Mouse (Mus musculus) embryonic fibroblast, embryonic 13.5 days (primary cell): ENCODE data around the gene Crabp2. TPM values are rescaled to one million over a fixed set of nuclear protein-coding genes. Genes with fewer than 3 reads are reported as not detected.

Experiments
- H3K27ac ChIP-seq: 2 replicates; pipeline ENCODE4 v1.5.1; 2012; ENCODE audit warnings: low read length, control low read depth, inconsistent platforms; ENCODE audit not compliant: insufficient read depth
- H3K4me1 ChIP-seq: 2 replicates; pipeline ENCODE4 v1.6.1; 2011; ENCODE audit warnings: low read length; ENCODE audit not compliant: control insufficient read depth, insufficient read depth
- H3K4me3 ChIP-seq: 2 replicates; pipeline ENCODE4 v1.5.1; 2011; ENCODE audit warnings: mild to moderate bottlenecking, control low read depth, low read length; ENCODE audit not compliant: insufficient read depth
- CTCF ChIP-seq: IDR thresholded peaks from 2 replicates; pipeline ENCODE4 v1.5.1; 2011; ENCODE audit warnings: mild to moderate bottlenecking, control low read depth, low read length, moderate library complexity, borderline replicate concordance; ENCODE audit not compliant: insufficient read depth
- POLR2A ChIP-seq: IDR thresholded peaks from 2 replicates; pipeline ENCODE4 v1.6.1; 2011; ENCODE audit warnings: low read depth, mild to moderate bottlenecking, control low read depth, low read length, moderate library complexity
- polyA plus RNA-seq: library from polyadenylated mRNA; stranded (reverse); fragments of >200 nt; gene quantifications from 2 replicates; pipeline ENCODE4 v1.2.4, GENCODE M21; 2011; ENCODE audit warnings: low read depth; ENCODE audit not compliant: missing spikeins, insufficient read length

Crabp2 gene
- polyA plus RNA-seq, 1 experiment = 99.8 TPM

DNA sequence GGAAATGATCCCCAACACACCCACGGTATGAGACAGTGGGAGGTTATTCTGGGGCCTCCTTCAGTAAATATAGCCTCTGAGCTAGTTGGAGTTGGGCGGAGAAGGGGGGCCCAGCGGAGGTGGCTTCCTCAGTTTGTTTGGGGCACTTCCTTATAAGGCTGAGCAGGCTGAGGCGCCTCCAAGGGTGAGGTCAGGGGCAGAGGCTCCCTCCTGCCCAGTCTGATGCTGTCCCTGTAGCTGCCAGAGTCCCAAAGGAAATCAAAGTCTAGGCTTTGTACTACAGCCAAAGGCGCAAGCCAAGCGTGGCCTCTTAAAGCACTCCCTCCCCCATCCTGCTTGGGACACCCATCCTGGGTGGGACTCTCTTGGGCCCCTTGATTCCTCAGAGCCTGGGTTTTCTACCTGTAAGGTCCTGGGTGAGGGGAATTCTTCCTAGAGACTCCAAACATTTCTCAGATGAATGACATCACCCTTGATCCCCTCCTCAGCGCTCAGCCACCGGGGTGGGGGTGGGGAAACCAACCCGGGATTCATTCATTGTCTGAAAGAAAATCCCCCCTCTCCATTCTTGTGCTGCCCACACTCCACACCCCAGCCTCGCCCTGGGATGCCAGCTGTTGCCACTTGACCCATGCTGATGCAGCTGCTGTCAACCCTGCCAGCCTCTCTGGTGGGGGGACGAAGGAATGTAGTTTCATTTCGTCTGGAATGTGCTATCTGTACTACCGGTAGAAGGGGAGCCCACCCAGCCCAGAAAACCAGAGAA lies 34.6 kb downstream of the Crabp2 start:
- peaks cover 19% of the 10 kb centered on the region for H3K4me1 ChIP-seq
- H3K4me3 ChIP-seq = no peak overlapping the region
- no peak for TF ChIP-seq CTCF
- TF ChIP-seq POLR2A = no peak
- H3K27ac ChIP-seq = peak overlapping the region; percentile 62

DNA sequence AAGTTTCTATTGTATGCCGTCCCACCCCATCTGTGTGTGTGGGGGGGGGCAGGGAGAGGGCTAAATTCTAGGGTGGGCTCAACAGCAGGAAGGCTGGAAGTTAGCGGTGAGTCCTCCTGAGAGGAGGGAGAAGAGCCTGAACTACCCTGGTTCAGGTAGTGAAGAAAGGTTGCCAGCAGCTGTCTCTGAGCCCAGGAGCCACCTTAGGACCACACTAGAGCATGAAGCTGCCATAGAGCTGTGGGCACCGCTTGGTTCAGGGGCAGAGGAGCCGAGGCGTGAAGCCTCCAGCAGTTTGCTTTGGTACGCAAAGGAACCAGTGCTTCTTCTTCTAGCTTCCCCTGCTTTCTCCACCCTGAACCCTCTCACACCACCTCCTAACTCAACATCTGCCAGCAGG lies 35.2 kb downstream of the Crabp2 start:
- Histone ChIP-seq H3K4me1 (peaks cover 19% of the 10 kb centered on the region), H3K27ac (no peak overlapping the region), H3K4me3 (no peak overlapping the region)
- no peak for TF ChIP-seq POLR2A
- TF ChIP-seq CTCF = no peak

GRCm38 (mm10) chr3:87984094-87984493 lies 35.6 kb downstream of the Crabp2 start:
- Histone ChIP-seq H3K4me1 (peaks cover 19% of the 10 kb centered on the region), H3K4me3 (no peak overlapping the region), H3K27ac (no peak overlapping the region)
- TF ChIP-seq CTCF (no peak), POLR2A (no peak)

DNA sequence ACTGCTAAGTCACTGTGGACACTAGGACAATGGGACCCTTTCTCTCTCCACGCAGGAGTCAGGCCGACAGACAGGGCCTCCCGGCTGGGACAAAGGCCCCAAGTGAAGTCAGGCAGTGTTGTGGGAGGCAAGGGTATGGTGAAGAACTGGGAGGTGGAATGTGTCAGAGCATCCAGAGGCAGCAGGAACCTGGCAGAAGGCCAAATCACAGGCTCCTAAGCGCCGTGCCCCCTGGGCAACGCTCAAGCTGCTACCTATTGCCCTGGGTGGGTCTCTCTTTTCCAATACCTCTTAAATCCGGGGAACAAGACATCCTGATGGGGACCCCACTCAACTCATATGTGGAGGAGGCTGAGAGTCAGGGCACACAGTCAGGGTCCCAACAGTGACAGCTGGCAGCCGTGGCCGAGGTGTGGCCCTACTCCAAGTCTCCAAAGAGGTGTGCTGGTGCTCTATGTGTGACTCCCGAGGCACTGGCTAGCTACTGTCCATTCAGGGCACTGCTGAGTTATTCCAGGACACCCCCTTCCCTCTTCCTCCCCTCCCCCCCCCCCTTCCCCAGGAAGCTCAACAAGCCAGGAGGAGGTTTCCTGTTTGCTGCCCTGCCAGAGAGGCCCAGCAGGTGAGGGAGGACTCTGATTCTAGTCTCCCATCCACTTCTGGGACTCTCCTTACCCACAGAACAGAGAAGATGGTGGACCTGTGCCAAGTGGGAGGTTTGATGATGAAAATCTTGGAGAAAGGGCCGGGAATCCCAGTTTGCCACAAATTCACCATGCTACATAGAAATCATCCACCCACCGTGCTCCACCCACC lies 37.2 kb downstream of the Crabp2 start:
- H3K4me1 ChIP-seq = peaks cover 19% of the 10 kb centered on the region
- peak overlapping the region; percentile 21; the same call in 1 of the 2 replicates for H3K27ac ChIP-seq
- H3K4me3 ChIP-seq = no peak overlapping the region
- TF ChIP-seq POLR2A (0 out of 2 replicates have a peak, but pooled peaks have one; percentile 31), CTCF (no peak)

DNA sequence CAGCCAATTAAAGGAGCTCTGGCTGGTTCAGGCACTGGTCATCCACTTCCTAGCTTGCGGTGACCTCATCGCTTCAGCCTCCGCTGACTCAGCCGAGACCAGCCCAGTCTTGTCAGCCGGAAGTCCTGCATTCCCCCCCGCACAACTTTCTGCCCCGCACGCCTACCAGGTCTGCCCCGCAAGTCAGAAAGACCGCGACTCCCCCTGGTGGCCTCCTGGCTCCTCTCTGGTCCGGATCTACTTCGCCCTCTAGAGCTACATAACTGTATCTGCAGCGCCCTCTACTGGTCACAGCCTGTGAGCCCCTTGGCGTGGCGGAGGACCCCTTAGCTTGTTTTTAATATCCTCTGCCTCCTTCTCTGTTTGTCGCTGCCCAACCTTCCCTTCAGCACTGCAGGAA lies 38.4 kb downstream of the Crabp2 start:
- TF ChIP-seq POLR2A = no peak
- TF ChIP-seq CTCF = peak; percentile 88
- Histone ChIP-seq H3K4me3 (no peak overlapping the region), H3K27ac (no peak overlapping the region), H3K4me1 (peaks cover 16% of the 10 kb centered on the region)

GRCm38 (mm10) chr3:87987633-87988032 lies 39.2 kb downstream of the Crabp2 start:
- Histone ChIP-seq H3K27ac (no peak overlapping the region), H3K4me3 (peak overlapping the region; percentile 13), H3K4me1 (peaks cover 12% of the 10 kb centered on the region)
- TF ChIP-seq POLR2A (peak; percentile 58), CTCF (no peak)

DNA sequence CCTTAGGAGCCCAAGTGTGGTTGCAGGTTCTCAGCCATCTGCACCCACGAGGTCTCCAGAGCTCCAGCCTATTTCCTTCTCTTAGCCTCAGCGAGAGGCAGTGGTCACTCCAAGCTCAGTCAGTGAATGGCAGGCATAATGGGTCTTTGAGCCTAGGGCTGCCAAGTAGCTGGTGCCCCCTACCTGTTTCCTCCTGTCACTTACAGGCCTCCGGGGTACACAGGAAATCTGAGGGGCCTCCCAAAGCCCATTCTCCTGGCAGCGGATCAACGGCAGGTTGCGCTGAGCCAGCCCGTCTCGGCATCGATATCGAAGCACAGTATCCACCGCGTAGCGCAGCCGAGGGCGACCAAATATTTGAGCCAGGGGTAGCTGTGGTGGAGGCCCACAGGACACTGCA lies 39.6 kb downstream of the Crabp2 start:
- peak overlapping the region; percentile 13; the same call in 1 of the 2 replicates for H3K4me3 ChIP-seq
- peaks cover 8% of the 10 kb centered on the region for H3K4me1 ChIP-seq
- TF ChIP-seq CTCF (no peak), POLR2A (no peak)
- no peak overlapping the region for H3K27ac ChIP-seq

GRCm38 (mm10) chr3:87989935-87990334 lies 41.5 kb downstream of the Crabp2 start:
- no peak overlapping the region for H3K27ac ChIP-seq
- peaks cover 4% of the 10 kb centered on the region for H3K4me1 ChIP-seq
- TF ChIP-seq POLR2A (no peak), CTCF (no peak)
- no peak overlapping the region for H3K4me3 ChIP-seq

DNA sequence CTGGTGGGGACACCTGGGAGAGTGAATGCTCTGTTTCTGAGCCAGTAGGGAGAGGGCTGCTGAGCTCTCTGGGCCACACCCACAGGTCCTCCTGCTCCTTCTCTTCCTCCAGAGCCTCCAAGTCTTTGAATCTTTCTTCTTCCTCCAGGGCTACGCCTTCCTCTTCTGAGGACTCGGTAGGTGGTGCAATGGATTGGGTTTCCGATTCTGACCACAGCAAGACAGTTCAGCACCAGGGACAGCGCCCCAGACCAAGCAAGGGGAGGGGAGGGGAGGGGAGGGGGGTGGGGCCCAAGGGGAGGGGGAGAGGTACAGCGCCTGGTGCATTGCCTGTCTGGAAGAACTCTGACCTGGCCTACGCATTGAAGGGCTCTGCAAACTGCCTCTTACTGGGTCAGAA lies 45.0 kb downstream of the Crabp2 start:
- Histone ChIP-seq H3K4me1 (no peaks in the 10 kb centered on the region), H3K4me3 (no peak overlapping the region), H3K27ac (no peak overlapping the region)
- TF ChIP-seq POLR2A = no peak
- no peak for TF ChIP-seq CTCF

GRCm38 (mm10) chr3:87995331-87995730 lies 46.9 kb downstream of the Crabp2 start:
- no peak overlapping the region for H3K27ac ChIP-seq
- no peaks in the 10 kb centered on the region for H3K4me1 ChIP-seq
- H3K4me3 ChIP-seq = no peak overlapping the region
- TF ChIP-seq POLR2A = no peak
- TF ChIP-seq CTCF = no peak
